Mouse (Mus musculus) heart, embryonic 12.5 days (tissue): ENCODE results near the gene C1qb. TPM values are rescaled to one million over a fixed set of nuclear protein-coding genes. Genes with fewer than 3 reads are reported as not detected.

Experiments
- ATAC-seq: fragments of 200-750 bp; cut with Nextera tagmentation; 2 replicates; pipeline ENCODE4 v1.8.0; 2017; ENCODE audit warnings: moderate TSS enrichment, moderate library complexity; ENCODE audit not compliant: insufficient number of reproducible peaks, low FRiP score
- H3K27ac ChIP-seq: fragments of 300-500 bp; sonication (generic); 2 replicates; pipeline ENCODE4 v1.5.1; 2016; ENCODE audit warnings: mild to moderate bottlenecking, moderate library complexity; ENCODE audit not compliant: poor library complexity, severe bottlenecking
- H3K27me3 ChIP-seq: fragments of 300-500 bp; sonication (generic); replicated peaks from 2 replicates; pipeline ENCODE4 v1.6.1; 2016; ENCODE audit warnings: mild to moderate bottlenecking, moderate library complexity
- H3K36me3 ChIP-seq: fragments of 300-500 bp; sonication (generic); 2 replicates; pipeline ENCODE4 v1.6.1; 2016; ENCODE audit warnings: mild to moderate bottlenecking, moderate library complexity
- H3K4me1 ChIP-seq: fragments of 300-500 bp; sonication (generic); replicated peaks from 2 replicates; pipeline ENCODE4 v1.6.1; 2016; ENCODE audit warnings: mild to moderate bottlenecking
- H3K4me2 ChIP-seq: fragments of 300-500 bp; sonication (generic); 2 replicates; pipeline ENCODE4 v1.6.1; 2016; ENCODE audit warnings: mild to moderate bottlenecking, moderate library complexity
- H3K4me3 ChIP-seq: fragments of 300-500 bp; sonication (generic); 2 replicates; pipeline ENCODE4 v1.5.1; 2016; ENCODE audit warnings: mild to moderate bottlenecking
- H3K9ac ChIP-seq: fragments of 300-500 bp; sonication (generic); 2 replicates; pipeline ENCODE4 v1.6.1; 2016; ENCODE audit warnings: mild to moderate bottlenecking, moderate library complexity
- H3K9me3 ChIP-seq: fragments of 300-500 bp; sonication (generic); replicated peaks from 2 replicates; pipeline ENCODE4 v1.6.1; 2016; ENCODE audit warnings: mild to moderate bottlenecking, moderate library complexity
- WGBS: fragments of 180-500 bp; shearing (Covaris S2); methylation state at CpG from one replicate; pipeline ENCODE4 v1.1.7; 2016; 5-methylcytosine and 5-hydroxymethylcytosine counted together
- polyA plus RNA-seq: library from polyadenylated mRNA; unstranded; fragments of >200 nt; fragmentation: Nextera tagmentation; extraction: Ambion mirVana; gene quantifications from 2 replicates; pipeline ENCODE4 v1.2.1, GENCODE M21; 2016

C1qb gene
- polyA plus RNA-seq, 1 experiment from 2014 or later, result 19.3 TPM

GRCm38 (mm10) chr4:136893691-136894543 lies 7.9 kb upstream of the C1qb start:
- H3K36me3 ChIP-seq, result no peaks in the 10 kb centered on the region
- no peak for ATAC-seq

GRCm38 (mm10) chr4:136892811-136893210 lies 6.8 kb upstream of the C1qb start, which contains the start of gene C1qc:
Gene C1qc, minus strand, starts transcription at chr4:136893065.
- Histone ChIP-seq H3K4me3 (no peak within 1 kb of the TSS), H3K27ac (no peak within 1 kb of the TSS), H3K9ac (no peak within 1 kb of the TSS), H3K36me3 (no peaks in the 10 kb centered on the region), H3K4me2 (no peak within 1 kb of the TSS), H3K4me1 (0 out of 2 replicates have a peak, but pooled peaks cover 3% of the 10 kb centered on the region), H3K9me3 (no peaks in the 10 kb centered on the region), H3K27me3 (peaks cover 91% of the 10 kb centered on the region)
- 45% methylated on average over 5 of the region's 5 CpGs for WGBS
- ATAC-seq, result no peak

More at GRCm38 (mm10) chr4:136893691-136894543, 7.9 kb upstream of the C1qb start:
- Histone ChIP-seq H3K27ac (no peak overlapping the region), H3K4me1 (0 out of 2 replicates have a peak, but pooled peaks cover 3% of the 10 kb centered on the region), H3K9me3 (no peaks in the 10 kb centered on the region), H3K4me3 (no peak overlapping the region), H3K9ac (no peak overlapping the region), H3K27me3 (peaks cover 94% of the 10 kb centered on the region), H3K4me2 (no peak overlapping the region)
- 8% methylated on average over 9 of the region's 9 CpGs for WGBS

GRCm38 (mm10) chr4:136892371-136892770 lies 6.4 kb upstream of the C1qb start:
- no peaks in the 10 kb centered on the region for H3K36me3 ChIP-seq
- 41% methylated on average over 7 of the region's 7 CpGs for WGBS
- no peak overlapping the region for H3K4me3 ChIP-seq
- H3K27me3 ChIP-seq, result peaks cover 90% of the 10 kb centered on the region
- H3K9ac ChIP-seq, result no peak overlapping the region
- 0 out of 2 replicates have a peak, but pooled peaks cover 3% of the 10 kb centered on the region for H3K4me1 ChIP-seq
- no peak for ATAC-seq
- H3K4me2 ChIP-seq, result no peak overlapping the region
- H3K27ac ChIP-seq, result no peak overlapping the region
- no peaks in the 10 kb centered on the region for H3K9me3 ChIP-seq

GRCm38 (mm10) chr4:136891115-136891514 lies 5.1 kb upstream of the C1qb start:
- Histone ChIP-seq H3K27ac (no peak overlapping the region), H3K9me3 (no peaks in the 10 kb centered on the region), H3K4me1 (0 out of 2 replicates have a peak, but pooled peaks cover 3% of the 10 kb centered on the region), H3K4me2 (no peak overlapping the region), H3K9ac (no peak overlapping the region), H3K27me3 (peaks cover 89% of the 10 kb centered on the region), H3K36me3 (no peaks in the 10 kb centered on the region), H3K4me3 (no peak overlapping the region)
- ATAC-seq, result no peak
- WGBS, result 83% methylated on average over 4 of the region's 4 CpGs

GRCm38 (mm10) chr4:136889981-136890380 lies 4.0 kb upstream of the C1qb start:
- no peaks in the 10 kb centered on the region for H3K9me3 ChIP-seq
- no peaks in the 10 kb centered on the region for H3K36me3 ChIP-seq
- ATAC-seq, result no peak
- 83% methylated on average over 15 of the region's 15 CpGs for WGBS
- no peak overlapping the region for H3K9ac ChIP-seq
- no peaks in the 10 kb centered on the region for H3K4me1 ChIP-seq
- no peak overlapping the region for H3K4me2 ChIP-seq
- H3K27me3 ChIP-seq, result peaks cover 89% of the 10 kb centered on the region
- H3K27ac ChIP-seq, result no peak overlapping the region
- no peak overlapping the region for H3K4me3 ChIP-seq

GRCm38 (mm10) chr4:136887714-136888113 lies 1.7 kb upstream of the C1qb start:
- Histone ChIP-seq H3K36me3 (no peaks in the 10 kb centered on the region), H3K27ac (no peak overlapping the region), H3K4me1 (no peaks in the 10 kb centered on the region), H3K4me3 (no peak overlapping the region), H3K9ac (no peak overlapping the region), H3K27me3 (peaks cover 74% of the 10 kb centered on the region), H3K9me3 (no peaks in the 10 kb centered on the region), H3K4me2 (no peak overlapping the region)
- ATAC-seq, result no peak
- WGBS, result 61% methylated on average over 5 of the region's 5 CpGs

- Histone ChIP-seq H3K9me3 (no peaks in the 10 kb centered on the region), H3K4me3 (no peak overlapping the region), H3K27ac (no peak overlapping the region), H3K4me1 (no peaks in the 10 kb centered on the region), H3K9ac (no peak overlapping the region), H3K27me3 (peaks cover 78% of the 10 kb centered on the region), H3K36me3 (no peaks in the 10 kb centered on the region), H3K4me2 (no peak overlapping the region)
- WGBS, result 20% methylated on average over 5 of the region's 5 CpGs
- no peak for ATAC-seq
Measured at GRCm38 (mm10) chr4:136878601-136879000, 7.4 kb downstream of the C1qb start.

- Histone ChIP-seq H3K9me3 (no peaks in the 10 kb centered on the region), H3K4me3 (no peak overlapping the region), H3K27ac (no peak overlapping the region), H3K27me3 (peaks cover 81% of the 10 kb centered on the region), H3K36me3 (no peaks in the 10 kb centered on the region), H3K4me1 (no peaks in the 10 kb centered on the region), H3K4me2 (no peak overlapping the region), H3K9ac (no peak overlapping the region)
- peak; percentile 18; the same call in 1 of the 2 replicates for ATAC-seq
- 35% methylated on average over 8 of the region's 8 CpGs for WGBS
Measured at GRCm38 (mm10) chr4:136878171-136878570, 7.8 kb downstream of the C1qb start.

GRCm38 (mm10) chr4:136876971-136877370 lies 9.0 kb downstream of the C1qb start:
- H3K36me3 ChIP-seq, result no peaks in the 10 kb centered on the region
- H3K4me3 ChIP-seq, result no peak overlapping the region
- WGBS, result 20% methylated on average over 7 of the region's 7 CpGs
- no peak overlapping the region for H3K4me2 ChIP-seq
- H3K27me3 ChIP-seq, result peaks cover 77% of the 10 kb centered on the region
- H3K27ac ChIP-seq, result no peak overlapping the region
- H3K4me1 ChIP-seq, result no peaks in the 10 kb centered on the region
- H3K9me3 ChIP-seq, result no peaks in the 10 kb centered on the region
- H3K9ac ChIP-seq, result no peak overlapping the region
- ATAC-seq, result no peak

GRCm38 (mm10) chr4:136875012-136875411 lies 11.0 kb downstream of the C1qb start:
- peaks cover 70% of the 10 kb centered on the region for H3K27me3 ChIP-seq
- ATAC-seq, result no peak
- H3K36me3 ChIP-seq, result no peaks in the 10 kb centered on the region
- H3K4me3 ChIP-seq, result no peak overlapping the region
- H3K4me1 ChIP-seq, result no peaks in the 10 kb centered on the region
- no peak overlapping the region for H3K27ac ChIP-seq
- WGBS, result 84% methylated on average over 14 of the region's 14 CpGs
- no peak overlapping the region for H3K4me2 ChIP-seq
- H3K9ac ChIP-seq, result no peak overlapping the region
- H3K9me3 ChIP-seq, result no peaks in the 10 kb centered on the region

GRCm38 (mm10) chr4:136868371-136868770 lies 17.6 kb downstream of the C1qb start:
- H3K9me3 ChIP-seq, result no peaks in the 10 kb centered on the region
- ATAC-seq, result no peak
- no peaks in the 10 kb centered on the region for H3K36me3 ChIP-seq
- H3K4me1 ChIP-seq, result no peaks in the 10 kb centered on the region
- peaks cover 82% of the 10 kb centered on the region for H3K27me3 ChIP-seq
- 80% methylated on average over 6 of the region's 6 CpGs for WGBS
- no peak overlapping the region for H3K27ac ChIP-seq
- H3K9ac ChIP-seq, result no peak overlapping the region
- H3K4me3 ChIP-seq, result no peak overlapping the region
- H3K4me2 ChIP-seq, result no peak overlapping the region
